Mouse (Mus musculus) testis, postnatal 14 days (tissue): ENCODE data around the gene Prr5.

Experiments used
- DNase-seq: peaks from one replicate; pipeline ENCODE4 v3.0.0; 2021; ENCODE audit warnings: low spot score

Gene Prr5

GRCm38 (mm10) chr15:84657384-84658064 lies 11.9 kb upstream of the Prr5 start:
- no peak for DNase-seq

GRCm38 (mm10) chr15:84658655-84659054 lies 10.8 kb upstream of the Prr5 start:
- no peak for DNase-seq

GRCm38 (mm10) chr15:84659856-84660255 lies 9.6 kb upstream of the Prr5 start:
- no peak for DNase-seq

GRCm38 (mm10) chr15:84661274-84661673 lies 8.1 kb upstream of the Prr5 start:
- no peak for DNase-seq

- peak; percentile 81 for DNase-seq
Measured at GRCm38 (mm10) chr15:84662952-84663684, 6.3 kb upstream of the Prr5 start.

GRCm38 (mm10) chr15:84663685-84664060 lies 5.7 kb upstream of the Prr5 start:
- DNase-seq = no peak

- DNase-seq = no peak
Measured at GRCm38 (mm10) chr15:84664542-84665460, 4.6 kb upstream of the Prr5 start.

- no peak for DNase-seq
Measured at GRCm38 (mm10) chr15:84665662-84666061, 3.8 kb upstream of the Prr5 start.

GRCm38 (mm10) chr15:84666065-84666464 lies 3.4 kb upstream of the Prr5 start:
- DNase-seq = peak; percentile 53

GRCm38 (mm10) chr15:84667601-84668000 lies 1.8 kb upstream of the Prr5 start:
- DNase-seq = no peak

GRCm38 (mm10) chr15:84669771-84670656 lies 594 bp downstream of the Prr5 start:
- DNase-seq = no peak

- no peak for DNase-seq
Measured at GRCm38 (mm10) chr15:84670657-84671055, 1.2 kb downstream of the Prr5 start.

- DNase-seq = no peak
Measured at GRCm38 (mm10) chr15:84671401-84672307, 2.2 kb downstream of the Prr5 start.

- no peak for DNase-seq
Measured at GRCm38 (mm10) chr15:84672308-84672615, 2.8 kb downstream of the Prr5 start.

GRCm38 (mm10) chr15:84672616-84673015 lies 3.2 kb downstream of the Prr5 start:
- no peak for DNase-seq

GRCm38 (mm10) chr15:84674329-84675067 lies 5.1 kb downstream of the Prr5 start:
- no peak for DNase-seq

- no peak for DNase-seq
Measured at GRCm38 (mm10) chr15:84675317-84675716, 5.9 kb downstream of the Prr5 start.

GRCm38 (mm10) chr15:84677943-84678342 lies 8.5 kb downstream of the Prr5 start:
- no peak for DNase-seq

- no peak for DNase-seq
Measured at GRCm38 (mm10) chr15:84679090-84679489, 9.7 kb downstream of the Prr5 start.

- DNase-seq = no peak
Measured at GRCm38 (mm10) chr15:84679794-84680193, 10.4 kb downstream of the Prr5 start.
